Mouse (Mus musculus) 3134 (cell line): ENCODE data around the gene Ceacam5.

Source experiments
- DNase-seq: peaks from one replicate; pipeline ENCODE4 v3.0.0-alpha.2; 2011; ENCODE audit warnings: low spot score; ENCODE audit not compliant: insufficient read length; ENCODE audit errors: extremely low read depth

Gene Ceacam5

GRCm38 (mm10) chr7:17712938-17713337 is at the start of gene Ceacam5:
Gene Ceacam5, plus strand, starts transcription at chr7:17713238.
- no peak for DNase-seq
